Mouse (Mus musculus) forebrain, postnatal 0 days (tissue): ENCODE data around the gene Zfp511. TPM values are rescaled to one million over a fixed set of nuclear protein-coding genes. Genes with fewer than 3 reads are reported as not detected.

Experiments
- ATAC-seq: fragments of 200-750 bp; cut with Nextera tagmentation; 2 replicates; pipeline ENCODE4 v1.8.0; 2017; ENCODE audit warnings: mild to moderate bottlenecking, moderate library complexity
- DNase-seq: peaks from one replicate; pipeline ENCODE4 v3.0.0-alpha.2; 2015
- H3K27ac ChIP-seq: fragments of 300-500 bp; sonication (generic); 2 replicates; pipeline ENCODE4 v1.5.1; 2014; ENCODE audit warnings: low read depth, mild to moderate bottlenecking, antibody characterized with exemption, low read length, moderate library complexity, mixed read lengths
- H3K27me3 ChIP-seq: fragments of 300-500 bp; sonication (generic); 2 replicates; pipeline ENCODE4 v1.6.1; 2014; ENCODE audit warnings: mild to moderate bottlenecking, low read length, mixed read lengths; ENCODE audit not compliant: insufficient read depth
- H3K36me3 ChIP-seq: fragments of 300-500 bp; sonication (generic); 2 replicates; pipeline ENCODE4 v1.6.1; 2014; ENCODE audit warnings: mild to moderate bottlenecking, moderate library complexity; ENCODE audit not compliant: insufficient read depth
- H3K4me1 ChIP-seq: fragments of 300-500 bp; sonication (generic); 2 replicates; pipeline ENCODE4 v1.6.1; 2014; ENCODE audit warnings: antibody characterized with exemption; ENCODE audit not compliant: insufficient read depth
- H3K4me2 ChIP-seq: fragments of 300-500 bp; sonication (generic); 2 replicates; pipeline ENCODE4 v1.6.1; 2014; ENCODE audit warnings: low read depth, mild to moderate bottlenecking, moderate library complexity
- H3K4me3 ChIP-seq: fragments of 300-500 bp; sonication (generic); 2 replicates; pipeline ENCODE4 v1.5.1; 2014; ENCODE audit warnings: low read depth, low read length, mixed read lengths
- H3K9ac ChIP-seq: fragments of 300-500 bp; sonication (generic); 2 replicates; pipeline ENCODE4 v1.6.1; 2014; ENCODE audit warnings: mild to moderate bottlenecking
- H3K9me3 ChIP-seq: fragments of 300-500 bp; sonication (generic); 2 replicates; pipeline ENCODE4 v1.6.1; 2016; ENCODE audit warnings: low read length
- CTCF ChIP-seq: sonication (generic); IDR thresholded peaks from 2 replicates; pipeline ENCODE4 v1.5.1; 2016; ENCODE audit warnings: antibody characterized with exemption, control low read depth, low read depth
- WGBS: fragments of 180-500 bp; shearing (Covaris S2); extraction: QIAGEN DNeasy Blood & Tissue Kit; methylation state at CpG from one replicate; pipeline ENCODE4 v1.1.7; 2014; 5-methylcytosine and 5-hydroxymethylcytosine counted together
- polyA plus RNA-seq: library from polyadenylated mRNA; unstranded; fragments of >200 nt; fragmentation: Nextera tagmentation; extraction: Ambion mirVana; gene quantifications from 2 replicates; pipeline ENCODE4 v1.2.1, GENCODE M21; 2015
- total RNA-seq: library from RNA; depleted of rRNA; stranded (reverse); fragments of >200 nt; gene quantifications from 2 replicates; pipeline ENCODE4 v1.2.3, GENCODE M21; 2014; rRNA removed

Gene Zfp511
- total RNA-seq = 49.8 and 56.1 TPM in 2 replicates
- polyA plus RNA-seq = 66.1 and 74.3 TPM in 2 replicates

DNA sequence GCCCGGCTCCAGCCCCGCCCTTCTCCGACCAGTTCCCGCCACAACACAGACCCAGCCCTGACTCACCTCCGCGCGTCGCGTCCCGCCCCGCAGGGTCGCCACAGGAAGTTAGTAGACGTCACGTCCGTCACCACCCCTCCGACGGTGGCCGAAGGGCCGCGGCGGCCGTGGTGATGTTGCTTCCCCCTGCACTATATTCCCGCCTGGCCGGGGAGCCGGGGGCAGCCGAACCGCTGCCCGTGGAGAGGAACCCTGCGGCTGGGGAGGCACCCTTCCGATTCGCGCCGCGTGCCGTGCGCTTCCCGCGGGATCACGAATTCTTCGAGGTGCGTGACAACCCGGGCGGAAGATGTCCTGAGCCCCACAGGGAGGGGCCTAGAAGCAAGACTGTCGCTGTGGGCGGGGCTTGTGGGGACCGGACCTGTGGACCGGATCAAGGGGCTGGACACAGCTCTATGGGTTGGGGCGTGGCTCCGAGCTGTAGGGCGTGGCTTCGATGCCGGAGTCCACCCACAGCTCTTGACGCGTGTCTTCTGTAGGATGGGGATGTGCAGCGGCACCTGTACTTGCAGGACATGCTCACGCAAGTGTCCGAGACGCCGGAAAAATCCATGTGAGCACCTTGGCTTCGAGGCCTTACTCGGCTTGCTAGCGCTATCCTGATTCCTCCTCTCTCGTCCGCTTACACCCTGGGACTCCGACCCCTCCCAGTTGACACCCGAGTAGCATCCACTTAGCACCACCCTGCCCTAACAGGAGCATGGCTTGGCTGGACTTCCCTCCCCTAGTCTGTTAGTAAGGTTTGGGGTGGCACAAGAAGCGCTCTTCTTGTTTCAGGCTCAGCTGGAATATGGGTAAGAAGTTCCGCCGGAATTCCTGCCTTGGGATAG is at the start of gene Zfp511, which contains the start of gene Tubgcp2:
TSS of gene Zfp511 (plus strand) at position 111 of the 890 bp plus-strand sequence.
TSS of gene Tubgcp2 (minus strand) at position 389 of the 890 bp plus-strand sequence.
- Histone ChIP-seq H3K27ac (peak within 1 kb of the TSS; percentile 90), H3K27me3 (no peaks in the 10 kb centered on the region), H3K4me2 (peak within 1 kb of the TSS; percentile 89), H3K4me3 (peak within 1 kb of the TSS; percentile 89), H3K4me1 (peaks cover 11% of the 10 kb centered on the region), H3K9ac (peak within 1 kb of the TSS; percentile 93), H3K9me3 (no peaks in the 10 kb centered on the region), H3K36me3 (peaks cover 32% of the 10 kb centered on the region)
- WGBS = 4% methylated on average over 69 of the region's 69 CpGs
- peak; percentile 90 for DNase-seq
- ATAC-seq = peak; percentile 97
- no peak for TF ChIP-seq CTCF

GRCm38 (mm10) chr7:139988272-139988671 is 47.9 kb upstream of the Zfp511 start:
- no peak for TF ChIP-seq CTCF
- H3K36me3 ChIP-seq = peaks cover 6% of the 10 kb centered on the region; the same call in 1 of the 2 replicates
- no peak overlapping the region for H3K27ac ChIP-seq
- no peaks in the 10 kb centered on the region for H3K27me3 ChIP-seq
- no peak overlapping the region for H3K4me2 ChIP-seq
- no peaks in the 10 kb centered on the region for H3K4me1 ChIP-seq
- no peaks in the 10 kb centered on the region for H3K9me3 ChIP-seq
- ATAC-seq (no peak), DNase-seq (no peak)
- no peak overlapping the region for H3K9ac ChIP-seq
- 87% methylated on average over 9 of the region's 9 CpGs for WGBS
- H3K4me3 ChIP-seq = no peak overlapping the region

- WGBS = 67% methylated on average over 8 of the region's 8 CpGs
- no peak for TF ChIP-seq CTCF
- peaks cover 14% of the 10 kb centered on the region for H3K36me3 ChIP-seq
These were observed 45.3 kb upstream of the Zfp511 start for GRCm38 (mm10) chr7:139990864-139991394.

DNA sequence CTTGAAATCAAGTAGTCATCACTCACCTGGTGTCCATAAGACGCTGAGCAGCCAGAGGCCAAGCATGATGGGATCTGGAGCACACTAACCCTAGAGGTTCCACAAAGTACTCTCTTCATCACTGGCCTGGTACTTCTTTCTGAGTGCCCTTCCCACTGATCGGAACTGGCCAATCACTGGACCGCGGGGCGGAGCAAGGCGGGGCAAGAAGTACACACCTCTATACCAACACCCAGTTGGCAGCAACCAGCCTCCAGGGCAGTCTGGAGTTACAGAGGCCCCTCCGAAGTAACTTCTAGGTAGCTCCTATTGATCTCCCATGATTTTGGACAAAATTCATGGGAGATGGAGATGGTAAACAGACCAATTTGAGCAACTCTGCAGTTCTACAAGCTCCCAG is 43.8 kb upstream of the Zfp511 start, which contains the start of gene Adam8:
TSS of gene Adam8 (minus strand) at position 157 of the 400 bp plus-strand sequence.
- H3K9ac ChIP-seq = no peak within 1 kb of the TSS
- no peak for DNase-seq
- WGBS = 34% methylated on average over 7 of the region's 7 CpGs
- no peaks in the 10 kb centered on the region for H3K4me1 ChIP-seq
- ATAC-seq = no peak
- H3K9me3 ChIP-seq = no peaks in the 10 kb centered on the region
- H3K27ac ChIP-seq = no peak within 1 kb of the TSS
- no peak within 1 kb of the TSS for H3K4me2 ChIP-seq
- H3K27me3 ChIP-seq = no peaks in the 10 kb centered on the region
- no peak for TF ChIP-seq CTCF
- H3K4me3 ChIP-seq = no peak within 1 kb of the TSS
- peaks cover 24% of the 10 kb centered on the region for H3K36me3 ChIP-seq

More at GRCm38 (mm10) chr7:139990864-139991394, 45.3 kb upstream of the Zfp511 start:
- Histone ChIP-seq H3K9me3 (no peaks in the 10 kb centered on the region), H3K4me1 (no peaks in the 10 kb centered on the region), H3K27me3 (no peaks in the 10 kb centered on the region), H3K9ac (no peak overlapping the region), H3K4me3 (no peak overlapping the region), H3K27ac (no peak overlapping the region), H3K4me2 (no peak overlapping the region)
- no peak for DNase-seq
- no peak for ATAC-seq

GRCm38 (mm10) chr7:139993532-139993931 is 42.7 kb upstream of the Zfp511 start:
- H3K4me3 ChIP-seq = no peak overlapping the region
- no peak overlapping the region for H3K9ac ChIP-seq
- ATAC-seq (no peak), DNase-seq (no peak)
- no peak for TF ChIP-seq CTCF
- H3K27me3 ChIP-seq = no peaks in the 10 kb centered on the region
- no peak overlapping the region for H3K27ac ChIP-seq
- 94% methylated on average over 6 of the region's 6 CpGs for WGBS
- H3K4me2 ChIP-seq = no peak overlapping the region
- no peaks in the 10 kb centered on the region for H3K9me3 ChIP-seq
- H3K36me3 ChIP-seq = peaks cover 35% of the 10 kb centered on the region
- H3K4me1 ChIP-seq = no peaks in the 10 kb centered on the region

DNA sequence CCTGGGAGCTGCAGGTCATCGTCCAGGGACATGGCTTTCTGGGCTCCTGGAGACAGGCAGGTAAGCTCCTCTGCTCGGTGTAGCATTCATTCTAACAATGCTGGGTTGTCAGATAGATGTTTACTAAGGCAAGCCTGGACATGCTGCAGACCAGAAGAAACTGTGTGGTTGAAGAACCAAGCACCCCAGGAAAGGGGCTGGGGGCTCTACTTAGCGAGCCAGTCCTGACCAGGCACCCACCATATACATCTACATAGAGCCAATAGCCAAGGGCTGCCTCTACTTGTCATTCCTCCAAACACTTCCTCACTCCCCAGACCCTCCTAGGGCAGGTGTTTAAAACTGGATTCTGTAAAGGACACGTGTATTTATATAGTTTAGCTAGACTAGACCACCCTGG is 42.0 kb upstream of the Zfp511 start:
- TF ChIP-seq CTCF = no peak
- WGBS = 68% methylated on average over 4 of the region's 4 CpGs
- H3K27ac ChIP-seq = no peak overlapping the region

GRCm38 (mm10) chr7:139994676-139995075 is 41.5 kb upstream of the Zfp511 start:
- WGBS = 30% methylated on average over 3 of the region's 3 CpGs
- no peak overlapping the region for H3K9ac ChIP-seq
- no peak overlapping the region for H3K4me2 ChIP-seq
- H3K27me3 ChIP-seq = no peaks in the 10 kb centered on the region
- ATAC-seq = peak; percentile 87
- no peak overlapping the region for H3K27ac ChIP-seq
- H3K36me3 ChIP-seq = peaks cover 44% of the 10 kb centered on the region
- peak; percentile 82 for TF ChIP-seq CTCF
- no peak overlapping the region for H3K4me3 ChIP-seq
- peak; percentile 81 for DNase-seq
- H3K4me1 ChIP-seq = no peaks in the 10 kb centered on the region
- H3K9me3 ChIP-seq = no peaks in the 10 kb centered on the region

More for the DNA sequence above, 42.0 kb upstream of the Zfp511 start:
- DNase-seq (no peak), ATAC-seq (no peak)
- H3K9me3 ChIP-seq = no peaks in the 10 kb centered on the region
- H3K4me2 ChIP-seq = no peak overlapping the region
- no peak overlapping the region for H3K4me3 ChIP-seq
- no peaks in the 10 kb centered on the region for H3K4me1 ChIP-seq
- peaks cover 41% of the 10 kb centered on the region for H3K36me3 ChIP-seq
- no peak overlapping the region for H3K9ac ChIP-seq
- no peaks in the 10 kb centered on the region for H3K27me3 ChIP-seq
